Mouse (Mus musculus) lung, postnatal 0 days (tissue): ENCODE results near the gene Vil1.

Source experiments
- CTCF ChIP-seq: IDR thresholded peaks from 2 replicates; pipeline ENCODE4 v1.5.1; 2016; ENCODE audit warnings: antibody characterized with exemption, mild to moderate bottlenecking
- EP300 ChIP-seq: IDR thresholded peaks from 2 replicates; pipeline ENCODE4 v1.6.1; 2016; ENCODE audit warnings: antibody characterized with exemption, mild to moderate bottlenecking, control low read depth

- TF ChIP-seq EP300 = no peak
- no peak for TF ChIP-seq CTCF
These were observed 28.7 kb upstream of the Vil1 start for GRCm38 (mm10) chr1:74380484-74380883.
